ENCODE assay signal across 25 mouse cellular contexts in genomic region chr6:27635898-27636297, GRCm38 (mm10).
A peak's percentile ranks its signal among the peaks of the same experiment; 100 is the strongest.
DNase-seq lines count a peak whose midpoint lies in the region; ATAC-seq lines count a peak whose summit lies in the region.
"Had no signal": no experiment of that assay in that cellular context is flagged by ENCODE, and none has a peak within 500 bp of the region (broad histone marks: within the 10 kb centered on the region; RNA-seq: fewer than 3 reads in every experiment).

No protein-coding gene starts in this region.

- H3K4me2 ChIP-seq in hindbrain, embryonic 14.5 days (replicated peaks), result no peak overlapping the region
- H3K4me2 ChIP-seq in hindbrain, embryonic 13.5 days, result no peak overlapping the region
- no peak overlapping the region for H3K4me2 ChIP-seq in kidney, embryonic 16.5 days (replicated peaks; ENCODE audit: low read depth, low read length)
- H3K4me2 ChIP-seq in midbrain, embryonic 11.5 days, result no peak overlapping the region
- no peak overlapping the region for H3K4me2 ChIP-seq in midbrain, embryonic 14.5 days (ENCODE audit: low read length)
- H3K4me2 ChIP-seq: embryonic facial prominence, embryonic 15.5 days; heart, embryonic 11.5 days; heart, embryonic 15.5 days had no signal

- H3K4me1 ChIP-seq in hindbrain, embryonic 14.5 days (replicated peaks; ENCODE audit: control insufficient read depth, insufficient read depth, low read length), result no peaks in the 10 kb centered on the region
- H3K4me1 ChIP-seq in hindbrain, embryonic 13.5 days (replicated peaks), result no peaks in the 10 kb centered on the region
- H3K4me1 ChIP-seq in kidney, embryonic 16.5 days (ENCODE audit: insufficient read depth, low read length), result no peaks in the 10 kb centered on the region
- H3K4me1 ChIP-seq in midbrain, embryonic 11.5 days (ENCODE audit: control insufficient read depth, insufficient read depth, low read length), result no peaks in the 10 kb centered on the region
- H3K4me1 ChIP-seq in midbrain, embryonic 14.5 days (ENCODE audit: control insufficient read depth, insufficient read depth, low read length), result no peaks in the 10 kb centered on the region
- H3K4me1 ChIP-seq: embryonic facial prominence, embryonic 15.5 days; forebrain, embryonic 10.5 days; heart, embryonic 15.5 days had no signal

- no peaks in the 10 kb centered on the region for H3K36me3 ChIP-seq in hindbrain, embryonic 14.5 days (replicated peaks; ENCODE audit: control insufficient read depth, insufficient read depth)
- H3K36me3 ChIP-seq in hindbrain, embryonic 13.5 days, result no peaks in the 10 kb centered on the region
- no peaks in the 10 kb centered on the region for H3K36me3 ChIP-seq in kidney, embryonic 16.5 days (ENCODE audit: insufficient read depth, low read length)
- H3K36me3 ChIP-seq in midbrain, embryonic 11.5 days (ENCODE audit: control insufficient read depth, insufficient read depth, low read length), result no peaks in the 10 kb centered on the region
- no peaks in the 10 kb centered on the region for H3K36me3 ChIP-seq in midbrain, embryonic 14.5 days (ENCODE audit: control insufficient read depth, insufficient read depth, low read length)
- H3K36me3 ChIP-seq: embryonic facial prominence, embryonic 15.5 days; forebrain, embryonic 10.5 days; heart, embryonic 15.5 days had no signal

- no peaks in the 10 kb centered on the region for H3K27me3 ChIP-seq in hindbrain, embryonic 14.5 days (ENCODE audit: control insufficient read depth, insufficient read depth, low read length)
- no peaks in the 10 kb centered on the region for H3K27me3 ChIP-seq in hindbrain, embryonic 13.5 days
- no peaks in the 10 kb centered on the region for H3K27me3 ChIP-seq in kidney, embryonic 16.5 days (ENCODE audit: insufficient read depth, low read length)
- no peaks in the 10 kb centered on the region for H3K27me3 ChIP-seq in midbrain, embryonic 11.5 days (ENCODE audit: control insufficient read depth, insufficient read depth, low read length)
- no peaks in the 10 kb centered on the region for H3K27me3 ChIP-seq in midbrain, embryonic 14.5 days (ENCODE audit: control insufficient read depth, insufficient read depth, low read length)
- H3K27me3 ChIP-seq: embryonic facial prominence, embryonic 15.5 days; heart, embryonic 15.5 days had no signal

- no peak overlapping the region for H3K4me3 ChIP-seq in hindbrain, embryonic 14.5 days (replicated peaks; ENCODE audit: low read length)
- H3K4me3 ChIP-seq in hindbrain, embryonic 13.5 days, result no peak overlapping the region
- H3K4me3 ChIP-seq in kidney, embryonic 16.5 days (ENCODE audit: low read length), result no peak overlapping the region
- H3K4me3 ChIP-seq in midbrain, embryonic 11.5 days (ENCODE audit: low read depth, low read length), result no peak overlapping the region
- H3K4me3 ChIP-seq in midbrain, embryonic 14.5 days (replicated peaks; ENCODE audit: low read depth, low read length), result no peak overlapping the region
- H3K4me3 ChIP-seq: embryonic facial prominence, embryonic 15.5 days; erythroblast, embryonic 14.5 days; forebrain, embryonic 10.5 days; heart, adult 2 months; heart, embryonic 15.5 days had no signal

- no peaks in the 10 kb centered on the region for H3K9me3 ChIP-seq in hindbrain, embryonic 14.5 days (ENCODE audit: control insufficient read depth, low read length)
- H3K9me3 ChIP-seq in hindbrain, embryonic 13.5 days, result no peaks in the 10 kb centered on the region
- no peaks in the 10 kb centered on the region for H3K9me3 ChIP-seq in kidney, embryonic 16.5 days (ENCODE audit: low read length)
- H3K9me3 ChIP-seq in midbrain, embryonic 11.5 days (ENCODE audit: control insufficient read depth, low read length), result no peaks in the 10 kb centered on the region
- no peaks in the 10 kb centered on the region for H3K9me3 ChIP-seq in midbrain, embryonic 14.5 days (ENCODE audit: control insufficient read depth, low read length)
- H3K9me3 ChIP-seq: embryonic facial prominence, embryonic 15.5 days; forebrain, embryonic 10.5 days; heart, embryonic 15.5 days had no signal

- no peak overlapping the region for H3K27ac ChIP-seq in hindbrain, embryonic 14.5 days
- H3K27ac ChIP-seq in hindbrain, embryonic 13.5 days, result no peak overlapping the region
- no peak overlapping the region for H3K27ac ChIP-seq in kidney, embryonic 16.5 days (ENCODE audit: low read length)
- no peak overlapping the region for H3K27ac ChIP-seq in midbrain, embryonic 11.5 days (ENCODE audit: low read depth, low read length)
- no peak overlapping the region for H3K27ac ChIP-seq in midbrain, embryonic 14.5 days (replicated peaks; ENCODE audit: low read depth, low read length)
- H3K27ac ChIP-seq: embryonic facial prominence, embryonic 15.5 days; forebrain, embryonic 10.5 days; heart, adult 2 months; heart, embryonic 15.5 days; hindbrain, postnatal 0 days had no signal

- 0 out of 2 replicates have a peak, but pooled peaks have one; percentile 24 for ATAC-seq in hindbrain, embryonic 14.5 days (ENCODE audit: low FRiP score)
- ATAC-seq in hindbrain, embryonic 13.5 days (ENCODE audit: low FRiP score), result no peak
- ATAC-seq in kidney, embryonic 16.5 days (ENCODE audit: low FRiP score, low TSS enrichment), result peak; percentile 98
- ATAC-seq in midbrain, embryonic 11.5 days (ENCODE audit: low FRiP score), result 0 out of 2 replicates have a peak, but pooled peaks have one; percentile 19
- no peak for ATAC-seq in midbrain, embryonic 14.5 days (ENCODE audit: low FRiP score, low TSS enrichment)
- ATAC-seq: forebrain, embryonic 16.5 days; hindbrain, postnatal 0 days; Patski had no signal

- DNase-seq in hindbrain, embryonic 14.5 days (ENCODE audit: low spot score), result no peak
- no peak for DNase-seq in kidney, postnatal 25 days
- no peak for DNase-seq in midbrain, embryonic 11.5 days (ENCODE audit: low spot score, missing footprints)
- DNase-seq in midbrain, embryonic 14.5 days, result no peak
- peak; percentile 14 for DNase-seq in yolk sac, embryonic 10.5 days (ENCODE audit: low spot score)
- DNase-seq in frontal cortex, postnatal 10 days (ENCODE audit: low spot score in 2 of 2), result no peak
- DNase-seq: adrenal gland, adult 8-10 months; adrenal gland, postnatal 36 days; cerebellum, adult 11 months; cerebellum, adult 8-10 months; cerebellum, postnatal 14 days; embryo, embryonic 11 days; gastrocnemius, postnatal 14 days; heart, adult 2 months; heart, postnatal 14 days had no signal

- WGBS in hindbrain, embryonic 14.5 days, result 78% methylated on average over 3 of the region's 3 CpGs
- 79% methylated on average over 3 of the region's 3 CpGs for WGBS in hindbrain, embryonic 13.5 days
- WGBS in kidney, embryonic 16.5 days, result 75% methylated on average over 3 of the region's 3 CpGs
- 63% methylated on average over 3 of the region's 3 CpGs for WGBS in midbrain, embryonic 11.5 days
- 68% methylated on average over 3 of the region's 3 CpGs for WGBS in midbrain, embryonic 14.5 days

- no peak overlapping the region for H3K9ac ChIP-seq in hindbrain, embryonic 14.5 days
- no peak overlapping the region for H3K9ac ChIP-seq in hindbrain, embryonic 13.5 days
- H3K9ac ChIP-seq in kidney, embryonic 16.5 days (replicated peaks; ENCODE audit: low read length), result no peak overlapping the region
- H3K9ac ChIP-seq in midbrain, embryonic 11.5 days (ENCODE audit: low read length), result no peak overlapping the region
- no peak overlapping the region for H3K9ac ChIP-seq in midbrain, embryonic 14.5 days (replicated peaks; ENCODE audit: low read length)
- H3K9ac ChIP-seq: embryonic facial prominence, embryonic 15.5 days; heart, embryonic 15.5 days had no signal

Comparison
In these comparisons a context has a peak if more than half of its experiments do, and no peak if none do; other contexts are left out.
1. ATAC-seq: peak in hindbrain, embryonic 14.5 days (single experiment), kidney, embryonic 16.5 days (single experiment) and midbrain, embryonic 11.5 days (single experiment); none in hindbrain, embryonic 13.5 days (single experiment) and midbrain, embryonic 14.5 days (single experiment).